Mouse (Mus musculus) thymus, postnatal 0 days (tissue): ENCODE measurements at regions not wholly inside any gene's neighbourhood (a gene's known extent, or its start where the extent isn't known, plus 50 kb on each side); places are given as distances from the start of the nearest gene placed in this dataset.

ENCODE experiments used
- DNase-seq: peaks from one replicate; pipeline ENCODE4 v3.0.0-alpha.2; 2015; ENCODE audit warnings: low spot score

GRCm38 (mm10) chr3:130978986-130979642 lies 131.2 kb upstream of the Lef1 start:
- DNase-seq, result peak; percentile 77

GRCm38 (mm10) chr3:130977921-130978700 lies 132.2 kb upstream of the Lef1 start:
- peak; percentile 84 for DNase-seq

GRCm38 (mm10) chr3:130976206-130976605 lies 134.1 kb upstream of the Lef1 start:
- peak; percentile 74 for DNase-seq

- no peak for DNase-seq
These were observed 135.0 kb upstream of the Lef1 start for GRCm38 (mm10) chr3:130975291-130975690.

GRCm38 (mm10) chr3:130972126-130972525 lies 138.1 kb upstream of the Lef1 start:
- no peak for DNase-seq

GRCm38 (mm10) chr3:130965275-130965674 lies 145.0 kb upstream of the Lef1 start:
- DNase-seq, result no peak

- DNase-seq, result no peak
These were observed 146.2 kb upstream of the Lef1 start for GRCm38 (mm10) chr3:130964088-130964487.

- no peak for DNase-seq
These were observed 146.6 kb upstream of the Lef1 start for GRCm38 (mm10) chr3:130963625-130964024.

- DNase-seq, result no peak
These were observed 147.4 kb upstream of the Lef1 start for GRCm38 (mm10) chr3:130962701-130963472.

- no peak for DNase-seq
These were observed 148.1 kb upstream of the Lef1 start for GRCm38 (mm10) chr3:130962151-130962633.

GRCm38 (mm10) chr3:130961704-130962103 lies 148.6 kb upstream of the Lef1 start:
- DNase-seq, result no peak

GRCm38 (mm10) chr3:130955958-130956357 lies 154.3 kb upstream of the Lef1 start:
- no peak for DNase-seq

- DNase-seq, result no peak
These were observed 158.9 kb upstream of the Lef1 start for GRCm38 (mm10) chr3:130951381-130951780.

GRCm38 (mm10) chr3:130950872-130951271 lies 159.4 kb upstream of the Lef1 start:
- no peak for DNase-seq

GRCm38 (mm10) chr3:130947880-130948279 lies 162.4 kb upstream of the Lef1 start:
- peak; percentile 52 for DNase-seq

- DNase-seq, result peak; percentile 94
These were observed 163.0 kb upstream of the Lef1 start for GRCm38 (mm10) chr3:130947277-130947606.

- no peak for DNase-seq
These were observed 163.5 kb upstream of the Lef1 start for GRCm38 (mm10) chr3:130946576-130947276.

GRCm38 (mm10) chr3:130945861-130946449 lies 164.3 kb upstream of the Lef1 start:
- peak; percentile 75 for DNase-seq

GRCm38 (mm10) chr3:130945396-130945795 lies 164.9 kb upstream of the Lef1 start:
- DNase-seq, result peak; percentile 46

GRCm38 (mm10) chr3:130944241-130944640 lies 166.0 kb upstream of the Lef1 start:
- DNase-seq, result peak; percentile 62
